Mouse (Mus musculus): ENCODE results near the gene Atp5h.
"Not testable (repeated sequence)": the region's sequence is repeated elsewhere in the genome, so short reads cannot be mapped to it uniquely, and the experiment has no call there.

The Atp5h gene

DNA sequence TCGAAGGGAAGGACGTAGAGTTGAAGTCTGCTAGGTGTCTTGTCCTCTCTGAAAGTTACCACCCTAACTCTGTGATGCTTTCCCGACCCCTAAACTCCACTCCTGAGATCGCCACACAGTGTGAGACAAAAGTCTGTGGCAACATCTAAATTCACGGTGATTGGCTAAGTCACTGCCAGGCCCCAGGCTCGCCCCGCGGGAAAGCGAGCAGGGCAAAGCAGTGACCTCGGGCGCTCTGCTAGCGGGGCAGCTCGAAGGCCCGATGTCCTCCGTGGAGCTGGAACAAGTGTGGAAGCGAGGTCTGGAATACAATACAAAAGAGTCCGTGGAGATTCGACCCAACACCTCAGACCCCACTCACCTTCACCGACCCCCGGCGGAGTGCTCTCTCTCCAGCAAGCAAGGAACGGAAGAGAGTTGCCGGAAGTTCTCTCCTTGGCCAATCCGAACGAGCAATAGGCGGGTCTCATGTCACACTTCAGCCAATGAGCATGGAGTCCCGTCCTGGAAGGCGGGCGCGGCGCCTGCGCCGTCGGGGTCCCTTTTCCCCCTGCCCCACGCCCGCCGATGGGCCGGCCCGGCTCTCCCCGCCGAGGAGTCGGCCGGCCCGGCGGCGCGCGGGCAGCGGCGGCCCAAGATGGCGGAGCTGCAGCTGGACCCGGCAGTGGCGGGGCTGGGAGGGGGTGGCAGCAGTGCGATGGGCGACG, at the start of gene Atp5h, which contains the start of gene Kctd2:
TSS of gene Atp5h (minus strand) at position 432 of the 707 bp plus-strand sequence.
TSS of gene Kctd2 (plus strand) at position 598 of the 707 bp plus-strand sequence.
- DNase-seq, result peak; percentile 97

DNA sequence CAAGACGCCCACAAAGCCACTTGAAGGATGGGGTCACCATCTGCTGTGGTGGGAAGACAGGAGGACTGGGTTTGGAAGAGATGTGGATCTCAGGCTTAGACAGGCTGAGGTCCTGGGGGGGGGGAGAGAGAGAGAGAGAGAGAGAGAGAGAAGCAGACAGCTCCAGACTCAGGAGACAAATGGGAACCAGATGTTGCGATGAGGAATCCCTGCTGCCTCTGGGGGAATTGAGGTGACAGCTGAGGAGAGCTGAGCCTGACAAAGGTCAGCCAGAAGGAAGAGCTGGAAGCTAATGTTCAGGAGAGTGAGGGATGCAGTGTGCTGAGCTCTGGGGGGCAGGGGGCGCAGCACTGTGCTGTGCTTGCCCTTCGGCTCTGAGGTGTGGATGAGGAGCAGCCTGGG, 47.5 kb upstream of the Atp5h start:
- DNase-seq, result no peak

DNA sequence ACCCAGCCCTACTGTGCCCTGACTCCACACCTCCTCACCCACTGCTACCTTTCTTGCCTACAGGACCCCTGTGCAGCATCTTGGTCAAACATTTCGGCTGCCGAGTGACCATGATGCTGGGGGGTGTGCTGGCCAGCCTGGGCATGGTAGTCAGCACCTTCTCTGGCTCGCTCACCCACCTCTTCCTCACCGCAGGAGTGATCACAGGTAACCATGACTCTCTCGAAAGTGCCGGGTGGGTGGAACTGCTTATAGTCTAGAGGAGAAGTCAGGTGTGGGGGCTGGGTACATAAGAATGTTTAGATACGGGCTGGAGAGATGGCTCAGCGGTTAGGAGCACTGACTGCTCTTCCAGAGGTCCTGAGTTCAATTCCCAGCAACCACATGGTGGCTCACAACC, 45.1 kb upstream of the Atp5h start:
- no peak for DNase-seq

DNA sequence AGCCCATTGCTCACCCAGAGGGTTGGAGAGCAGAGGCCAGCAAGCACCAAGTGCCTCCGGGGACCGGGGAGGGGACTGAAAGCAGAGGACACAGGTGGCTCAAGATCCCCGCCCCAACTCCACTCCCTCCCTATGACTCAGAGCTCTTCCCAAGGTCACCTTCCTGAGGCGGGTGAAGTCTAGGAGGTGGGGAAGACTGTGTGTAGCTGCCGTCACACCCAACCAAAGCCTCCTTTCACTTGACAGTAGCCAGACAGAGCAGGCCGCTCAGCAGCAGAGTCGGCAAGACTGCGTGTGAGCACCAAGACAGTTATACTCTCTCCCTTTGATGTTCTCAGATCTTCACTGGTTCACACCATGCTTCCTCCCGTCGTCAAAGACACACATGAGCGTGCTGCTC, 43.6 kb upstream of the Atp5h start:
- DNase-seq, result no peak

DNA sequence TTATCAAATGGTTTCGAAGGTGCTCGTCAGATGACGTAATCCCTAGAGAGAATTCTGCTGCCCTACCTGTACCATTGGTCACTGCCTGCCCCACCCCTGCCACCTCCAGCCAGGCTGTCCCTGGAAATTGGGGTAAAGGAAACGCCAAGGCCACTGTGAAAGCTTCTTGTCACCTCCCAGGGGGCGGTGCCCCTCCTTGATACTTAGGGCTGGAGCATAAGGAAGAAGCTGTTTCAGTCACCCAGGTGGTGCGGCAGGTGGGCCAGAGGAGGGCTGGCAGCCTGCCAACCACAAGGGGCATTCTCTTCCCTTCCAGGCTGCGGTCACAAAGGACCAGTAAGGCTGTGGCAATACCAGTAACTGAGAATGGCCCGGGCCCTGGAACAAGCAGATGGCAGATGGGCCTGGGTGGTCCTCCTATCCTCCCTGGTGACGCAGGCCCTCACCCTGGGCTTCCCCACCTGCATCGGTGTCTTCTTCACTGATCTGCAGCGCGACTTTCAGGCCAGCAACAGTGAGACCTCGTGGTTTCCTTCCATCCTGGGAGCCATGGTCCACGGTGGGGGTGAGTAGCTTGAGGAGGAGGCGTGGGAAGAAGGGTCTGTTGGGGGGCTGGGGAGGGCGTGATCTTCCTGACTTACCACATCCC, 42.6 kb upstream of the Atp5h start, which contains the start of gene Slc16a5:
TSS of gene Slc16a5 (plus strand) at position 232 of the 649 bp plus-strand sequence.
- peak in 1 of 2 experiments; percentile 56 for DNase-seq

DNA sequence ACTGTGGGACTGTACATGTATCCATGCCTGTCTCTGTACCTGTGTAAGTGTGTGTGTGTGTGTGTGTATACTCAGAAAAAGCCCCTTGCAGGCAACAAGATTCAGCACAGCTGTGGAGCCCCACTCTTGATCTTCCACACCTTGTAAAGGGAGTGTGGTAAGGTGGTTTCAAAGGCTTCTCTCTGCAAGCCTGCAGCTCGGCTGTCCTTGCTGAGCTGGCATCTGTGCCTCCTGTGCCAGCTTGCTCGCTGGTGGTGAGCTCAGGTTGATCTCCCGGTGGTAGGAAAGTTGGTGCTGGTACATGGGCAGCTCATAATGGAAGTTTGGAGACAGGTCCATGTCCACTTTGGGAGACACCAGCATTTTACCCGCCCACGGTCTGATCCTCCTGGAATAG, 42.1 kb upstream of the Atp5h start:
- DNase-seq, result no peak

DNA sequence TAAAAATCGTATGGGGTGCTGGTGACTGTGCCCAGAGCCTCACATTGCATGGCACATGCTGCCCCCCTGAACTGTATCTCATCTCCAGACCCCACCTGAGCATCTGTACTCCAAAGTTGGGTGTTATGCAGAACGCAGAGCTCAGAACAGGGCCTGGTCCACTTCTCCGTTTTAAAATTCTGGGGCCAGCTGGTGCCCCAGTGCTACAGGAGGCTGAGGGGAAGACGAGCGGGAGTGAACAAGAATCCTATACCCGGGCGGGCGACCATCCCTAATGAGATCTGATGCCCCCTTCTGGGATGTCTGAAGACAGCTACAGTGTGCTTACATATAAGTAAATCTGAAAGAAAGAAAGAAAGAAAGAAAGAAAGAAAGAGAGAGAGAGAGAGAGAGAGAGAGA, 41.2 kb upstream of the Atp5h start:
- DNase-seq, result no peak

DNA sequence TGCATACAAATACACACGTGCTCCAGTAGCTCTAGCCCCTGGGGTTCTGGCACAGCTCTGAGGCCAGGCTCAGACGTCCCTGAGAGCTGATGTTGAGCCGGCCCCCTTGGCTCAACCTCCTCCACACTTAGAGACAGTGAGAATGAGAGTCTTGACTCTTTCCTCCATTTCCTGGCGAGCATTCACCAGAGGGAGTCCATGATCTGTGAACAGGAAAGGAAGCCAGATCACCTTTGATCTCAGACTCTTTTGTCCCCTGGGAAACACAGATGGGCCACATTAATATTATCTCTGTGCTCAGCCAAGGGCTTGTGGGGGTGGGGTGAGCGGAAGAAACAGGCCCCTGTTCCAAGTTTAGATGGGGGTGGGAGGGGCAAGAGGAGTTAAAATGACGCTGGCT, 37.6 kb upstream of the Atp5h start:
- DNase-seq, result no peak

DNA sequence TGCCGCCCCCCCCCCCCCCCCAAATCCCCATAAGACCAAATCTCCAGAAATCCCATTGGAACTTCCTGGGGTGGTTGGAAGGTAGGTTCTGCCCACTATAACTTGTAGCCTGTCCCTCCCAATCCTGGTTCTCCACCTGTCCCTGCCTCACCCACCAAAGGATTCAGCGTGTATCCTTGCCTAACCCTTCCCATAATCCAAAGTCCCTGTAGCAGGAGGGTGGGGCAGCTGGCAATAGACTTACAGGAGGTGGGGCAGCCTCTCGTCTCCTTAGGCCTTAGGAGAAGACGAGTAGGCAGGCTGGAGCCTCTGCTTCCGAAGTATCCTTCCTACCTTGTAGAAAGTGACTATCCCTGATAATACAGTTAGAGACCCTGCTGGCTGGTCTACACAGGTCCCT, 36.4 kb upstream of the Atp5h start:
- no peak for DNase-seq

DNA sequence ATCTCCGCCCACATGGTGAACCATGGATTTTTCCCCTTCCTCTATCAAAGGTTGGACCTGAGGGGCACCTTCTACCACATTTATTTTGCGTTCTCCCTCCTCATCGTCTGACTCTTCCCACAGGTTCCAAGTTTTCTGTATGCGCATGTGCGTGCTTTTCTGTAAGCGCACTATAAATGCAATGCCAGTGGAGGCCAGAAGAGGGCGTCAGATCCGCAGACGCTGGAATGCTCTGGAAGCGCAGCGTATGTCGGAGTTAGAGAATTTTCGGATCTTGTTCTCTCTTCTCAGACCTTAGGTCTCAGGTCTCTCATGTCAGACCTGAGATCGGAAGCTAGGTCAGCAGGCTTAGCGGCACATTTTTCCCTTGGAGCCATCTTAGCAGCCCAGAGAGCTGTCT, 35.9 kb upstream of the Atp5h start:
- DNase-seq, result no peak

DNA sequence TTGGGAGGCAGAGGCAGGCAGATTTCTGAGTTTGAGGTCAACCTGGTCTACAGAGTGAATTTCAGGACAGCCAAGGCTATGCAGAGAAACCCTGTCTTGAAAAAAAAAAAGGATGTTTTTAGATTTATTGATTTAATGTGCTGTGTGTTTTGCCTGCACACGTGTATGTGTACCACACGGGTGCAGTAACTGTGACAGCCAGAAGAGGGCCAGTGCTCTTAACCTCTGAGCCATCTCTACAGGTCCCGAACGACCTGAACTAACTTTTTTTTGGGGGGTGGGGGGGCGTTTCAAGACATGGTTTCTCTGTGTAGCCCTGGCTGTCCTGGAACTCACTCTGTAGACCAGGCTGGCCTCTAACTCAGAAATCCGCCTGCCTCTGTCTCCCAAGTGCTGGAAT, 35.1 kb upstream of the Atp5h start:
- not testable (repeated sequence) for DNase-seq

DNA sequence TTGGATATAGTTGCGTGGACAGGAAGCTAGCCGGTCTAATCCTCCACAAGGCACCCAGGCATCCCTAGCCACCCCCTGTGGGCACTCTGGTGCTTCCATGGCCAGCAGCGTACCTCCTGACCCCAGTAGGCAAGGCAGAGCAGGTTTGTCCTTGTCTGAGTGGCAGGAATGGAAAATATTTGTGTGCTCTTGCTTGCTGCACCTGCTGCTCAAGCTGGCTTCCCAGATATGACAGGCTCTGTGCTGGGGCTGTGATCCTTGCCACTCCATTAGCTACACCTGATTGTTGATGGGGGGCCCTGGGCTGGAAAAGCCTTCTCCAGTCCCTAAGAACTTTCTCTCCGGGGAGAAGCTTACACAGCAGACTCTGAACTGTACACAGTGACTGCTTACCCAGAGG, 33.5 kb upstream of the Atp5h start:
- DNase-seq, result no peak

DNA sequence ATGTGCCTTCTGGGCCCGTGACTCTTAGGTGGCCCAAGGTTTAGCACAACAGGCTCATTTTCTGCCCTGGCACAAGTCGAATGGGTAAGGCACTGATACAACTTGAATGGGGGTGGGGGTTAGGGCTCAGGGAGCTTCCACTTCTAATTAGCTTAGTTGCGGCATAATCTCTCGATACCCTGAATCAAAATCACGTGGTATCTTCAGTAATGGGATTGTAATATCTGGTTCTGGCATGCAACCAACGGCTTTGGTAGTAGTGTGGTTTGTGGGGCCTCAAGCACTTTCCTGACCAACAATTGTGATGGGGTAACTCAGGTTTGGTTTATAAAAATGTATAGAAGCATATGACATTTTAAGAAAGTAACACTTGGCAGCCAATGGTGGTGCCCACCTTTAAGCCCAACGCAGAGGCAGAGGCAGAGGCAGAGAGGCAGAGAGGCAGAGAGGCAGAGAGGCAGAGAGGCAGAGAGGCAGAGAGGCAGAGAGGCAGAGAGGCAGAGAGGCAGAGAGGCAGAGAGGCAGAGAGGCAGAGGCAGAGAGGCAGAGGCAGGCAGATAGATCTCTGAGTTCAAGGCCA, 32.6 kb upstream of the Atp5h start:
- no peak for DNase-seq

DNA sequence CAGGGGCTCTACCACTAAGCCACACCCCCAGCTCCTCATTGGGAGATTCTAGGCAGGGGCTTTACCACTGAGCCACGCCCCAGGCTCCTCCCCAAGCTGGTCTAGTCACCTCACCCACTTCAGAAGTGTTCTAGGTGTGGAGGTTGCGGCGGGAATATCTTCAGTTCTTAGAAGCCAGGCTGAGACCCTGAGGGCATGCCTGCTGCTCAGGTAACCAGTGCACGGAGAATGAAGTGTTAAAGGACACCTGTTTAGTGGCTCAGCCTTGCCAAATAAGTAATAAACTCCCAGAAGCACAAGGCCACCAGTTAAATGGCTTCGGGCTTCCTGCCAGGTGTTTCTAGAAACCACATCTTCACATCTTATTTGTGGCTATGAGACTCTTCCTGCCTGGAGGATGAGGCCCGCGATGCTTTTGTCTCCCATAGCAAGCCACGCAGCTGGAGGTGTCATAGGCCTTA, 32.0 kb upstream of the Atp5h start:
- no peak for DNase-seq

DNA sequence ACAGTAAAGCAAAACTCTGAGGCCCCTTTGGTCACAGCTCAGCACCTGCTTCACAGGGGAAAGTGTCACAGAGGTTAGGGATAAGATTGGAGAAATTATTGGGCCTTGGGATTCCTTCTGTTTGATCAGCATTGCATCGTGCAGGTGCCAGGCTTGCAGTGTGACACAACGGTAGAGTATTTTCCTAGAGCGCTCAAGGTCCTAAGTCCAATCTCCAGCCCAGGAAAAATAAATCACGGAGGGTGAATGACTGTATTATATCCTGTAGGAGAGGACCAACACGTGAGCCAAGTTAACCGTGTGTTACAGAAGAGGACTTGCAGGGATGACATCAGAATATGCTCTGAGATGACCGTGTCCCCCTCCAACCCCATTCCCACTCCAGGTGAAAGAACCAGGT, 30.4 kb upstream of the Atp5h start:
- no peak for DNase-seq

DNA sequence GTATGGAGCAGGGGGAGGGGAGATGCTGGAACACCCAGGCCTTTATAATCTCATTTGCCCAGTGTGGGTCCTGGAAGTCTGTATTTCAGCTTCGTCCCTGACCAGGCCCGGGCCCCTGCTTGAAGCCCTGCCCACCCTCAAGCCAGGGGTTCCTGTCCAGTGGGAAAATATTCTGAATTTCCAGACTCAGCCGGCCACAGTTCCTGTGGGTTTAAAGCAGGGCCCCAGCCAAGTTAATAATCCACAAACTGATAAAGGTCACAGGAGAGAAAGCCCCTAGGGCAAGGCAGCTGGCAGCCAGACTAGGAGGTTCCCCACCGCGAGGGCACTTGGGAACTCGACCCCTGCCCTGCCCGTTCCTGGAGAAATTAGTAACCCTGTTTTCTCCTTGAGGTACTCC, 29.2 kb upstream of the Atp5h start:
- DNase-seq, result no peak

DNA sequence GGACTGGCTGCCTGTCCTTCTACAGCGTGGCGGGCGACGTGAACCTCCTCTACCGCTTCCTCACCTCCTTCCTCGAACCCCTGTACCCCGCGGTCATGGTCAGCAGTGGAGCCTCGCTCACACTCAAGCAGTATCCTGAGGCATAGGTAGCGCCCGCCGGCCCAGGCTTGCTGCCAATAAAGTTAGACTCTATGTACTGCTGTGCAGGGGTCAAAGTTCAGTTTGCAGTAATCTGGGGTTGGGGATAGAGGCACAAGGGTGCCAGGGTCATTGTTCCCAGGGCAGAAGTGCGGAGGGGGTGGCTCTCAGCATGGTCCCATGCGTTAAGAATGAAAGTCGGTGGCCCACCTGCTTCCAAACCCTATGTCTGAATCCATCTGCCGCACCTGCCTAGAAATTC, 28.3 kb upstream of the Atp5h start:
- no peak for DNase-seq

DNA sequence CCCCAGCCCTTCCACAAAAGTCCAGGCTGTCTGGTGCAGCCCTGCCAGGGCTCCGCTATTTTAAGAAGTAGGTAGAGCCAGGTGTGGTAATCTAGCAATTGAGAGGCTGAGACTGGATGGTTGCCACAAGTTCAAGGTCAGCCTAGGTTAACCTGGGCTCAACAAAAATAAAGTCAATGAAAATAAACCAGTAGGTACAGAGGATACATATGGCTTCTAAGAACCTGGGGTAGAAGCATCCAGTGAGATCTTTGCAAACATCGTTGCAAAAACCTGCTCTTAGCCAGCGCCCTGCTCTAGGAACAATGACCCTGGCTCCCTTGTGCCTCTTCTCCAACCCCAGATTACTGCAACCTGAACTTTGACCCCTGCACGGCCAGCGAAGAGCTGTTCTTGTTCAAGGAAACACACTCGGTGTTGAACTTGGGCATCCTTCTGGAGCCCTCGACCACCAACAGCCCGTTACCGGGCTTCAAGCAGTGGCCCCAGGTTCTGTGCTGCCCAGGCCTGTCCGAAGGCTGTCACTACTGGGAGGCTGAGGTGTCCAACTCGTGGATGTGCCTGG, 27.6 kb upstream of the Atp5h start:
- no peak for DNase-seq

DNA sequence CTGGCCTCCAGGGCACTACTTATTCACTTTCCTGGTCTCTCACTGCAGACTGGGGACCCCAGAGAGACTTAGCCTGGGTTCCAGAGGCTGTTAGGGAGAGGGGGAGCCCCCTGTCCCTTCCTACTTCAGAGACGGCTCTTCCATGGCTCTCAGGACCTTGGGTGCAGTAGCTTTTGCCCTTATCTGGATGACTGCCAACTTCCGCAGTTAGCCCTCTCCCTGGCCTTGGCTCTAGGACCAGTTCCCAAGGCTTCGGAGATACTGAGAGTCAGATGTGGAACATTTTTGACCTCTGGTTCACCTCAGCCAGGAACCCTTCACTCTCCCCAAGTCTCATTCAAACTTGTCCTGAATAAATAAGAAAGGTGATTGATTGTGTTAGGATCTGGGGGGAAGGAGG, 27.1 kb upstream of the Atp5h start:
- no peak for DNase-seq

DNA sequence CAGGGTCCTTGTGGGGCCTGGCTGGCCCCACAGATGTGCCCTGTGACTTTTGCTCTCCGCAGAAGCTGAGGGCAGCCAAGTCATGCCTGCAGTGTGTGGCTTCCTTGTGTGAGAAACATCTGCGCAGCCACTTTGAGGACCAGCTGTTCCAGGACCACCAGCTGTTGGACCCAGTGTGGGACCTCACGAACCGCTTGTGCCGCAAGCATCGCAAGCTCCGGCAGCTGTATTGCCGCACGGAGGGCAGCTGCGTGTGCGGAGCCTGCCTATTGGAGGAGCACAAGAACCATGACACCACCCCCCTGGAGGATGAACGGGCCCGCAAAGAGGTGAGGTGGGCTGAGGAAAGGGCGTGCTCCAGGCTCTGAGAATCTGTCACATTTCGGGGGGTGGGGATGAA, 21.7 kb upstream of the Atp5h start:
- no peak for DNase-seq

DNA sequence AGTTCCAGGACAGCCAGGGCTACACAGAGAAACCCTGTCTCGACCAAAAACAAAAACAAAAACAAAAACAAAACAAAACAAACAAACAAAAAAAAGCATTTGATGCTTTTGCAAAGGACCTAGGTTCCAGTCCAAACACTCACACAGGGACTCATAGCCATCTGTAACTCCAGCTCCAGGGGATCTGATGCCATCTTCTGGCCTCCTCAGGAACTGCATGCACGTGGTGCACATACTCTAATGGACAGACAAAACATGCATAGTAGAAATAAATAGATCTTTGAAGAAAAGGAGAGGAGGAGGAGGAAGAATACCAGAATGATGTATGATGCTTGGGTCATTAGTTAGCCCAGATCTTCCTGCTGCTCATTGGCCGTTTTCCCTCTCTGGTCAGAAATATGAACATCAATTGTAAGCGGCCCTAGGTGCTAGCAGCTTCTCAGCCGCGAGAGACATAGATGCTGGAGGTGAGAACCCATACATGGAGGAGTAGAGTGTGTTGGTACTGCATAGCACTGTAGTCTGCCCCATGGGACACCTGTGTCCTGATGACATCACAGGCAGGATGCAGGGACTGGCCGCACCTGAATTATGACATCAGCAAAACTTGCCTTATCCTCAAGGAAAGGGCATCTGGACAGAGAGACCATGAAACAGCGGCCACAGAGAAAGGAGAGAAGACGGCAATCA, 20.3 kb upstream of the Atp5h start, which contains the start of gene Trim80:
TSS of gene Trim80 (plus strand) at position 640 of the 690 bp plus-strand sequence.
- DNase-seq, result no peak

DNA sequence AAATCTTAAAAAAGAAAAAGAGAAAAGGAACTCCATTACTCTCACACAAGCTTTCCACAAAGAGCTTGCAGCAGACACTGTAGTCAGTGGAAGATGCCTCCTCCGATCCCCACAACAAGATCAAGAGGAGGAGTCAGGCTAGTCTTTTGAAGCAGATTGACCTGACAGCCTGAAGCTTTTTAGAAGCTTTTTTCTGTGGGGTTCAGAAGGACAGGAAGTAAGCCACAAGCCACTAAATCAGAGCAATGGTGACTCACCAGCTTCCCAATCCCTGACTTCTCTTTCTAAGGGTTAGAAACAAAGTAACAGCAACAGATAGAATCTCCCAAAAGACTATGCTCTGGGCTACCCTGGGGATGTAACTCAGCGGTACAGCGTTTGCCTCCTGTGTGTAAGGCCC, 19.6 kb upstream of the Atp5h start:
- DNase-seq, result no peak

DNA sequence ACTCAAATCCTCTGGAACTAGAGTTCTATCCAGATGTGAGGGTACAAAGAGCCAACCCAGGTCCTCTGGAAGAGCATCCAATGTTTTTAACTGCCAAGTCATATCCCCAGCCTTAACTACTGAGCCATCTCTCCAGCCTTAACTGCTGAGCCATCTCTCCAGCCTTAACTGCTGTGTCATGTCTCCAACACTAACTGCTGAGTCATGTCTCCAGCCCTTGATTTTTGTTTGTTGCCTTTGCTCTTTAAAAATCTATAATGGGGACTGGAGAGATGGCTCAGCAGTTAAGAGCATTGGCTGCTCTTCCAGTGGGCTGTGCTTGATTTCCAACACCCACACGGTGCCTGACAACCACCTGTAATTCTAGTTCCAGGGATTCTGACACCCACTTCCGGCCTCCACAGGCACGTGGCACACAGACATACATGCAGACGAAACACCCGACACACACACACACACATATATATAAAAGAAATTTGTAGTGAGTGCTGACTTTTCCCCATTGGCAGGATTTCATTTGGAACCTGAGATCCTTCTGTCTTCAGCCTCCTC, 17.9 kb upstream of the Atp5h start:
- DNase-seq, result no peak
